Mouse (Mus musculus) heart, postnatal 0 days (tissue): ENCODE data around the gene Rps2. TPM values are rescaled to one million over a fixed set of nuclear protein-coding genes. Genes with fewer than 3 reads are reported as not detected.
A peak's percentile ranks its signal among the peaks of the same experiment; 100 is the strongest.

Experiments used
- ATAC-seq: fragments of 200-750 bp; cut with Nextera tagmentation; 2 replicates; pipeline ENCODE4 v1.8.0; 2017; ENCODE audit warnings: low read depth, moderate number of reproducible peaks, moderate library complexity; ENCODE audit not compliant: insufficient read depth
- DNase-seq: peaks from one replicate; pipeline ENCODE4 v3.0.0-alpha.2; 2016; ENCODE audit warnings: low spot score
- H3K27ac ChIP-seq: fragments of 300-500 bp; sonication (generic); 2 replicates; pipeline ENCODE4 v1.5.1; 2014; ENCODE audit warnings: low read depth, mild to moderate bottlenecking
- H3K27me3 ChIP-seq: fragments of 300-500 bp; sonication (generic); 2 replicates; pipeline ENCODE4 v1.6.1; 2014; ENCODE audit warnings: low read length, mixed read lengths; ENCODE audit not compliant: control insufficient read depth, insufficient read depth
- H3K36me3 ChIP-seq: fragments of 300-500 bp; sonication (generic); replicated peaks from 2 replicates; pipeline ENCODE4 v1.6.1; 2014; ENCODE audit warnings: low read length, mixed read lengths; ENCODE audit not compliant: control insufficient read depth, insufficient read depth
- H3K4me1 ChIP-seq: fragments of 300-500 bp; sonication (generic); 2 replicates; pipeline ENCODE4 v1.6.1; 2014; ENCODE audit warnings: antibody characterized with exemption; ENCODE audit not compliant: control insufficient read depth, insufficient read depth
- H3K4me2 ChIP-seq: fragments of 300-500 bp; sonication (generic); 2 replicates; pipeline ENCODE4 v1.6.1; 2014; ENCODE audit warnings: low read depth, mild to moderate bottlenecking, low read length, moderate library complexity
- H3K4me3 ChIP-seq: fragments of 300-500 bp; sonication (generic); 2 replicates; pipeline ENCODE4 v1.5.1; 2014; ENCODE audit warnings: low read depth, low read length
- H3K9ac ChIP-seq: fragments of 300-500 bp; sonication (generic); replicated peaks from 2 replicates; pipeline ENCODE4 v1.6.1; 2014; ENCODE audit warnings: low read depth, low read length, mixed read lengths
- H3K9me3 ChIP-seq: fragments of 300-500 bp; sonication (generic); replicated peaks from 2 replicates; pipeline ENCODE4 v1.6.1; 2016; ENCODE audit warnings: low read length; ENCODE audit not compliant: control insufficient read depth
- CTCF ChIP-seq: IDR thresholded peaks from 2 replicates; pipeline ENCODE4 v1.5.1; 2016; ENCODE audit warnings: antibody characterized with exemption, control low read depth, low read depth
- EP300 ChIP-seq: IDR thresholded peaks from 2 replicates; pipeline ENCODE4 v1.6.1; 2016; ENCODE audit warnings: antibody characterized with exemption, low read depth
- WGBS: fragments of 180-500 bp; shearing (Covaris S2); extraction: QIAGEN DNeasy Blood & Tissue Kit; methylation state at CpG from one replicate; pipeline ENCODE4 v1.1.7; 2014; 5-methylcytosine and 5-hydroxymethylcytosine counted together
- polyA plus RNA-seq: library from polyadenylated mRNA; unstranded; fragments of >200 nt; fragmentation: Nextera tagmentation; extraction: Ambion mirVana; gene quantifications from 2 replicates; pipeline ENCODE4 v1.2.1, GENCODE M21; 2015
- total RNA-seq: library from RNA; depleted of rRNA; stranded (reverse); fragments of >200 nt; gene quantifications from 2 replicates; pipeline ENCODE4 v1.2.3, GENCODE M21; 2014; ENCODE audit warnings: low replicate concordance

Gene Rps2
- total and polyA plus RNA-seq, 2 experiments from 2014 or later, result 722 to 2,967 TPM

DNA sequence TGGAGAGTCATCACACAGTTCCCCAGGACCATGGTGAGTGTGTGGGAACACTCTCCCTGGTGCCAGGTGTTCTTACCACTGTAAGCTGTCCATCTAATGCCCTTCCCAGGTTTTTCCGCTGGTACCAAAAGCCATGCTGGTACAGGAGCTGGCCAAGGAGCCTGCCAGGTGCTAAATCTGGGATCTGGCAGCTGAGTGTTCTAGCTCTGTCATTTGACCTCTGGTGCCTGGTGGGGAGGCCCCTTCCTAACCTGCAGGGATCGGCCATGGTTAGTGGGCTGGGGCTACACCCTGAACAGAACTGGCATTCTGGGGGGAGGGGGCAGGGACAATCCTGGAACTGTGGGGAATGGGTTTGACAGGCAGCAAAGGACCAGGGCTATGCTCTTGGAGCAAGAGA, 9.7 kb downstream of the Rps2 start, which contains the start of gene Rpl3l:
Gene Rpl3l, plus strand, starts transcription at position 203 of the 400 bp plus-strand sequence.
- Histone ChIP-seq H3K36me3 (peaks cover under 1% of the 10 kb centered on the region; the same call in 1 of the 2 replicates), H3K4me2 (no peak within 1 kb of the TSS), H3K4me1 (peaks cover 23% of the 10 kb centered on the region), H3K9me3 (no peaks in the 10 kb centered on the region), H3K27ac (no peak within 1 kb of the TSS), H3K4me3 (no peak within 1 kb of the TSS), H3K9ac (no peak within 1 kb of the TSS), H3K27me3 (no peaks in the 10 kb centered on the region)
- DNase-seq (no peak), ATAC-seq (no peak)
- TF ChIP-seq CTCF (no peak), EP300 (no peak)
- 54% methylated on average over 2 of the region's 2 CpGs for WGBS

- H3K36me3 ChIP-seq, result no peaks in the 10 kb centered on the region
- WGBS, result 63% methylated on average over 17 of the region's 17 CpGs
These were observed 10.3 kb downstream of the Rps2 start for GRCm38 (mm10) chr17:24728184-24728583.

DNA sequence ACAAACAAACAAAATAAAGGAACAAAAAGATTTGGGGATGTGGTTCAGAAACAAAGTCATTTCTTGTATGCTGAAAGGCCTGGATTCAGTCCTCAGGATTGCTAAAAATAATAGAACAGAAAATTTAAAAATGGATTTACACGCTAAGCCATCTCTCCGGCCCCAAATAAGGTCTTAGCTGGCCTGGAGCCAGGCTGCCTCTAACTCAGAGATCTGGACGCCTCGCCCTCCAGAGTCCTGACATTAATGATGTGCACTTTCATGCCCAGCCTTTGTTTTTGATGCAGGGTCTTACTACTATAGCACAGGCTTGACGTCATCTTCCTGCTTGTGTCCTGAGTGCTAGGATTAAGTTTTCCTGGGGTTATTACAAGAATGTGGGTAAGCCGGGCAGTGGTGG, 11.2 kb downstream of the Rps2 start:
- Histone ChIP-seq H3K36me3 (no peaks in the 10 kb centered on the region), H3K4me3 (no peak overlapping the region), H3K4me2 (no peak overlapping the region), H3K27ac (no peak overlapping the region), H3K9me3 (no peaks in the 10 kb centered on the region), H3K9ac (no peak overlapping the region), H3K4me1 (peaks cover 26% of the 10 kb centered on the region), H3K27me3 (no peaks in the 10 kb centered on the region)
- DNase-seq (peak; percentile 52), ATAC-seq (no peak)
- TF ChIP-seq CTCF (no peak), EP300 (no peak)
- WGBS, result 35% methylated on average over 6 of the region's 6 CpGs

More at GRCm38 (mm10) chr17:24728184-24728583, 10.3 kb downstream of the Rps2 start:
- Histone ChIP-seq H3K9me3 (no peaks in the 10 kb centered on the region), H3K27me3 (no peaks in the 10 kb centered on the region), H3K9ac (no peak overlapping the region), H3K27ac (no peak overlapping the region), H3K4me3 (no peak overlapping the region), H3K4me2 (no peak overlapping the region), H3K4me1 (peaks cover 24% of the 10 kb centered on the region)
- ATAC-seq (no peak), DNase-seq (no peak)
- TF ChIP-seq CTCF (no peak), EP300 (no peak)

DNA sequence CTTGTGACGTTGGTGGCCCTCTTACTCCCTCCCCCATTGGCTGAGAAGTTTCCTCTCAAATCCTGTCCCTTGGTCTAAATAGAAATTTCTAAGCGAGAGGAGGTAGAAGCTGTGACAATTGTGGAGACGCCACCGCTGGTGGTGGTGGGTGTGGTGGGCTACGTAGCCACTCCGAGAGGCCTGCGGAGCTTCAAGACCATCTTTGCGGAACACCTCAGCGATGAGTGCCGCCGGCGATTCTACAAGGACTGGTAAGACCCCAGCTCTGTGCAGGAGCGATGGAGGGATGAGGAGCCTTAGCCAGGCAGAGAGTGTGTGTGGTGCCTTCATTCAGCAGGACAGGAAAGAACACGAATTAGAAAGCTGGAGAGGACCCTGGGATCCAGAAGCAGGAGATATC, 12.9 kb downstream of the Rps2 start:
- Histone ChIP-seq H3K4me2 (no peak overlapping the region), H3K4me1 (peaks cover 29% of the 10 kb centered on the region), H3K9me3 (no peaks in the 10 kb centered on the region), H3K36me3 (no peaks in the 10 kb centered on the region), H3K27me3 (no peaks in the 10 kb centered on the region), H3K27ac (no peak overlapping the region), H3K9ac (no peak overlapping the region), H3K4me3 (no peak overlapping the region)
- WGBS, result 86% methylated on average over 14 of the region's 14 CpGs
- ATAC-seq (no peak), DNase-seq (no peak)
- no peak for TF ChIP-seq CTCF

GRCm38 (mm10) chr17:24732233-24732935, 14.5 kb downstream of the Rps2 start:
- H3K36me3 ChIP-seq, result no peaks in the 10 kb centered on the region
- DNase-seq, result peak; percentile 75
- 46% methylated on average over 12 of the region's 12 CpGs for WGBS
- no peak for TF ChIP-seq CTCF
- no peak for TF ChIP-seq EP300
- H3K27ac ChIP-seq, result peak overlapping the region; percentile 97
- peaks cover 39% of the 10 kb centered on the region for H3K4me1 ChIP-seq
- no peaks in the 10 kb centered on the region for H3K27me3 ChIP-seq
- H3K4me3 ChIP-seq, result no peak overlapping the region
- peak overlapping the region; percentile 43; the same call in 1 of the 2 replicates for H3K9ac ChIP-seq
- peak overlapping the region; percentile 13; the same call in 1 of the 2 replicates for H3K4me2 ChIP-seq
- peak; percentile 47 for ATAC-seq
- H3K9me3 ChIP-seq, result no peaks in the 10 kb centered on the region
